Mouse (Mus musculus): Measurements from ENCODE around the gene Defb19.

DNA sequence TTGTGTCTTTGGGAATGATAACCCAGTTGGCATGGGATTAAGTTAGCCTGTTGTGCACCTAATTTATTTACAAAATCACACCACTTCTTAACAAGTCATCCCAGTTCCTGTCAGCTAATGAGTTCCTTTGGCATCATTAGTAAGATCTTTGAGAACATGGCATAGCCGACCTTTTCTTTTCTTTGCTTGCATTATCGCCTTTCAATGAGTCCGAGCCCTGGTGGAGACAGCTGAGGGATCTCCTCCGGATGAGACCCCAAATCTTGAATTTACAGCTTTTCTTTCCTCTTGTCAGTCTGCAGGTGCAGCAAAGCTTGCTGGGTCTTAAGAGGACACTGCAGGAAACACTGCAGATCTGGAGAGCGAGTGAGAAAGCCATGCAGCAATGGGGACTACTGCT lies 11.1 kb downstream of the Defb19 start, which contains the start of gene Gm17416:
- TF ChIP-seq CTCF (IDR thresholded peaks at IDR 0.05) (no peak), POLR2A (IDR thresholded peaks at IDR 0.05; ENCODE audit: insufficient read depth, low read depth, low read length) (no peak)

Data from heart, adult 2 months (tissue).